Mouse (Mus musculus) urinary bladder, postnatal 36 days (tissue): ENCODE data around the gene Gm3893.
"Not testable (repeated sequence)": the region's sequence is repeated elsewhere in the genome, so short reads cannot be mapped to it uniquely, and the experiment has no call there.

Experiments used
- DNase-seq, 2 experiments: peaks; one replicate each; pipeline ENCODE4 v3.0.0; 2022; ENCODE audit warnings: low spot score in 2 of 2, mixed read lengths in 1 of 2

Gm3893 gene

DNA sequence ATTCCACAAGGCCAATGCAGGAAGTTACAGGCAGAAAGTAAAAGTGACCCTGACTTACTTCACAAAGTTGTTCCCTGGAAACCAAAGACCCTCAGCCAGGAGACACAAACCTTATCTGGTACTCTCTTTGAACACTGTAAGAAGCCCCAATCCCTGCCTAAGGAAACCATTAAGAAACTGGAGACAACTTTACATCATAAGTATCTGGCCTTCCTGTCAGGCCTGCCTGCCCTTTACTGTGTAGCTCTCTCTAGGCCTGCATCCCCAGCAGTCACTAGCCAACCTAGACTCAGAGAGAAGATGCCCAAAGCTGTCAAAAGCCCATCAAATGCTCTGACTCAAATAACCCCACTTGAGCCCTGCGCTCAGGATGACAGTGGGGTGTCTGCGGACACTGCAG, at the start of gene Gm3893:
Gene Gm3893, plus strand, starts transcription at position 301 of the 400 bp plus-strand sequence.
- not testable (repeated sequence) for DNase-seq

DNA sequence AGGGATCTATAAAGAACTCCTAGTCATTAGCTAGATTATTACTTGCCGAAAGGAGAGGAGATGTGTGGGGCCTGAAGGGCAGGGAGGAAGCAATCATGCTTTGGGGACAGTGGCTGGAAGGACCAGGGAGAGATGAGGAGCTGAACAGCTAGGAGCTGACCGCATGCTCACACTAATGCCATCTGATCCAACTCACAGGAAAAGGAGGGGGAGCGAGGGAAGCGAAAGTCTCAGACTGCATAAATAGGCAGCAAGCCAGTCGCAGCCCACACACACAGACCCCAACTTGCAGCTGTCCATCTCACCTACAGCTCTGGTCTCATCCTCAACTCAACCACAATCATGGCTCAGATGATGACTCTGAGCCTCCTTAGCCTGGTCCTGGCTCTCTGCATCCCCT, 23.5 kb downstream of the Gm3893 start, which contains the start of gene Gm13304:
Gene Gm13304, plus strand, starts transcription at position 301 of the 400 bp plus-strand sequence.
- not testable (repeated sequence) for DNase-seq
